Mouse (Mus musculus): ENCODE data around the gene Mgme1. TPM values are rescaled to one million over a fixed set of nuclear protein-coding genes. Genes with fewer than 3 reads are reported as not detected.

Gene Mgme1
- 7.5 and 11.1 TPM in 2 replicates for total RNA-seq (2014; rRNA removed; ENCODE audit: low replicate concordance)
- polyA plus RNA-seq (2015; fragmentation: Nextera tagmentation; extraction: Ambion mirVana) = 12.6 and 14.6 TPM in 2 replicates

GRCm38 (mm10) chr2:144270507-144271420, at the start of gene Mgme1, which contains the start of gene Snx5:
Gene Mgme1 (plus strand): TSS chr2:144270663.
Gene Snx5 (minus strand): TSS chr2:144270906.
- H3K4me1 ChIP-seq (ENCODE audit: control insufficient read depth, insufficient read depth) = peaks cover 31% of the 10 kb centered on the region
- H3K36me3 ChIP-seq (replicated peaks; ENCODE audit: control insufficient read depth, insufficient read depth, low read length) = no peaks in the 10 kb centered on the region; the same call in 1 of the 2 replicates

DNA sequence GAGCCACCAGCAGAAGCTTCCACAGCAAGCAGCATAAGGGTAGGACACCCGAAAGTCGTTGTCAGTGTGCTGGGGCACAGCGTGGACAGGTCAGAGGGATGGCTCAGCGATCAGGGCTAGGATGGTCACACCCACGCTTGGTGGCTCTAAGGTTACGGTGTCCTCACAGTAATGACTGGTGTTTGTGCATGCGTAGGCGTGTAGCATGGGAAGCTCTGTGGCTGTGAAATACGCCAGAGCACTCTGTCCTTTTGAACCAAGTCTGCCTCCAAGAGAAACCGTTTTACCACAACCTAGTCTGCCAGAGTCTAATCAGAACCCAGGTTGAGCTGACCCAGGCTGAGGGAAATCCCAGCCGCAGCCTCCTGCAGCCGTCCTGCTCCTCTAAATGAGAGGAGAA, 46.1 kb upstream of the Mgme1 start:
- DNase-seq (ENCODE audit: low spot score) = no peak
- H3K27me3 ChIP-seq (ENCODE audit: control insufficient read depth, insufficient read depth, low read length) = no peaks in the 10 kb centered on the region

More at GRCm38 (mm10) chr2:144270507-144271420, at the start of gene Mgme1, which contains the start of gene Snx5:
- WGBS = under 1% methylated on average over 82 of the region's 93 CpGs
- ATAC-seq (ENCODE audit: insufficient read depth, low read depth) (peak; percentile 96), DNase-seq (ENCODE audit: low spot score) (peak; percentile 90)
- Histone ChIP-seq H3K27me3 (ENCODE audit: control insufficient read depth, insufficient read depth, low read length) (no peaks in the 10 kb centered on the region), H3K4me3 (ENCODE audit: low read depth, low read length) (peak within 1 kb of the TSS; percentile 80), H3K27ac (ENCODE audit: low read depth) (peak within 1 kb of the TSS; percentile 96), H3K9me3 (replicated peaks; ENCODE audit: control insufficient read depth, low read length) (no peaks in the 10 kb centered on the region), H3K4me2 (ENCODE audit: low read depth, low read length) (peak within 1 kb of the TSS; percentile 84), H3K9ac (replicated peaks; ENCODE audit: low read depth, low read length) (peak within 1 kb of the TSS; percentile 95)
- TF ChIP-seq EP300 (IDR thresholded peaks at IDR 0.05; ENCODE audit: low read depth) (0 out of 2 replicates have a peak, but pooled peaks have one; percentile 68), CTCF (IDR thresholded peaks at IDR 0.05; ENCODE audit: low read depth) (peak; percentile 1; the same call in 1 of the 2 replicates)

GRCm38 (mm10) chr2:144226906-144227586, 43.4 kb upstream of the Mgme1 start:
- Histone ChIP-seq H3K27me3 (ENCODE audit: control insufficient read depth, insufficient read depth, low read length) (no peaks in the 10 kb centered on the region), H3K4me3 (ENCODE audit: low read depth, low read length) (no peak overlapping the region), H3K9ac (replicated peaks; ENCODE audit: low read depth, low read length) (no peak overlapping the region), H3K4me1 (ENCODE audit: control insufficient read depth, insufficient read depth) (peaks cover 7% of the 10 kb centered on the region; the same call in 1 of the 2 replicates), H3K27ac (ENCODE audit: low read depth) (no peak overlapping the region), H3K36me3 (replicated peaks; ENCODE audit: control insufficient read depth, insufficient read depth, low read length) (no peaks in the 10 kb centered on the region), H3K4me2 (ENCODE audit: low read depth, low read length) (no peak overlapping the region), H3K9me3 (replicated peaks; ENCODE audit: control insufficient read depth, low read length) (0 out of 2 replicates have a peak, but pooled peaks cover 6% of the 10 kb centered on the region)
- WGBS = 87% methylated on average over 12 of the region's 12 CpGs
- no peak for TF ChIP-seq EP300 (IDR thresholded peaks at IDR 0.05; ENCODE audit: low read depth)
- TF ChIP-seq CTCF (IDR thresholded peaks at IDR 0.05; ENCODE audit: low read depth) = no peak
- DNase-seq (ENCODE audit: low spot score) = no peak
- ATAC-seq (ENCODE audit: insufficient read depth, low read depth) = no peak

More for the DNA sequence above, 46.1 kb upstream of the Mgme1 start:
- H3K9me3 ChIP-seq (replicated peaks; ENCODE audit: control insufficient read depth, low read length) = 0 out of 2 replicates have a peak, but pooled peaks cover 6% of the 10 kb centered on the region
- H3K4me2 ChIP-seq (ENCODE audit: low read depth, low read length) = peak overlapping the region; percentile 47
- H3K36me3 ChIP-seq (replicated peaks; ENCODE audit: control insufficient read depth, insufficient read depth, low read length) = no peaks in the 10 kb centered on the region
- no peak overlapping the region; the same call in 1 of the 2 replicates for H3K9ac ChIP-seq (replicated peaks; ENCODE audit: low read depth, low read length)
- no peak for ATAC-seq (ENCODE audit: insufficient read depth, low read depth)
- peak overlapping the region; percentile 10; the same call in 1 of the 2 replicates for H3K4me3 ChIP-seq (ENCODE audit: low read depth, low read length)
- no peaks in the 10 kb centered on the region for H3K4me1 ChIP-seq (ENCODE audit: control insufficient read depth, insufficient read depth)
- no peak for TF ChIP-seq CTCF (IDR thresholded peaks at IDR 0.05; ENCODE audit: low read depth)
- TF ChIP-seq EP300 (IDR thresholded peaks at IDR 0.05; ENCODE audit: low read depth) = no peak
- WGBS = 46% methylated on average over 12 of the region's 12 CpGs
- H3K27ac ChIP-seq (ENCODE audit: low read depth) = no peak overlapping the region

DNA sequence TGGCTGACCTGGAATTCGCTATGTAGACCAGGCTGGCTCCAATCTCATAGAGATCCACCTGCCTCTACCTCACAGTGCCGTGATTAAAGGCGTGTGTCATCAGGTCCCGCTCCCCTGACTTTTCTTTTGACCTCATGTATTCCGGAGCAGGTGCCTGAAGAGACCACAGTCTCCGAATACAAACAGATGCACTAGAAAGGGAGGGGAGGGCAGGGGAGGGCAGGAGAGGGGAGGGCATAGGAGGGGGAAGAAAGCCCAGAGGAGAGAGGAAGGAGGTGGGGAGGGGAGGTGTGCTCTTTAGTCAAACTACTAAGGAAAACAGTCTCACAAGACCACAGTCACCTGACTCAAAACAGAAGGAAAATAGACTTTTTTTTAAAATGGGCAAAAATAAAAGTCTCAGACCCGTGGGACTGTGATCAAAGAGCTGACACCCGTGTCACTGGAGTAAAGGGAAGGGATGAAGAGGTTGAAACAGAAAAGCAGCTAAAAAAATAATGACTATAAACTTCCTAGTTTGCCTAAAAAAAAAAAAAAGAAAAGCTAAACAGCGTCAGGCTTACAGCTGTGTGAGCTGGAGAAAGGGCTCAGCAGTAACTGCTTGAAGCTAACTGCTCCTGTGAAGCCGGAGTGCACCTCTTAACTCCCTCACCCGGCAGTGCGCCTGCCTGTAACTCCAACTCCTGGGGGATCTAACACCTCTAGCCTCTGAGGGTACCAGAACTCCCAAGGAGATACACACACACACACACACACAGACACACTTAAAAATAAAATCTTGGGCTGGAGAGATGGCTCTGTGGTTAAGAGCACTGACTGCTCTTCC, 41.7 kb upstream of the Mgme1 start:
- Histone ChIP-seq H3K9ac (replicated peaks; ENCODE audit: low read depth, low read length) (no peak overlapping the region), H3K9me3 (replicated peaks; ENCODE audit: control insufficient read depth, low read length) (0 out of 2 replicates have a peak, but pooled peaks cover 6% of the 10 kb centered on the region), H3K36me3 (replicated peaks; ENCODE audit: control insufficient read depth, insufficient read depth, low read length) (no peaks in the 10 kb centered on the region), H3K27me3 (ENCODE audit: control insufficient read depth, insufficient read depth, low read length) (no peaks in the 10 kb centered on the region), H3K4me3 (ENCODE audit: low read depth, low read length) (no peak overlapping the region), H3K4me2 (ENCODE audit: low read depth, low read length) (no peak overlapping the region), H3K27ac (ENCODE audit: low read depth) (no peak overlapping the region), H3K4me1 (ENCODE audit: control insufficient read depth, insufficient read depth) (peaks cover 7% of the 10 kb centered on the region; the same call in 1 of the 2 replicates)
- WGBS = 76% methylated on average over 12 of the region's 12 CpGs
- ATAC-seq (ENCODE audit: insufficient read depth, low read depth) (no peak), DNase-seq (ENCODE audit: low spot score) (no peak)
- no peak for TF ChIP-seq CTCF (IDR thresholded peaks at IDR 0.05; ENCODE audit: low read depth)
- no peak for TF ChIP-seq EP300 (IDR thresholded peaks at IDR 0.05; ENCODE audit: low read depth)

Measured in heart, postnatal 0 days (tissue).